Mouse (Mus musculus): ENCODE results near the gene Nhej1. TPM values are rescaled to one million over a fixed set of nuclear protein-coding genes. Genes with fewer than 3 reads are reported as not detected.

Nhej1 gene
- polyA plus RNA-seq, 1 experiment from 2014 or later = 12.1 TPM

GRCm38 (mm10) chr1:74936221-74936830 is 188.7 kb downstream of the Nhej1 start:
- H3K27ac ChIP-seq (ENCODE audit: low read depth, low read length) = no peak overlapping the region
- H3K36me3 ChIP-seq (ENCODE audit: control insufficient read depth, insufficient read depth, low read length) = no peaks in the 10 kb centered on the region
- no peaks in the 10 kb centered on the region for H3K9me3 ChIP-seq (ENCODE audit: control insufficient read depth, low read length)
- ATAC-seq (ENCODE audit: insufficient read depth, low FRiP score, low TSS enrichment) (no peak), DNase-seq (ENCODE audit: low spot score) (no peak)
- H3K4me3 ChIP-seq (ENCODE audit: low read depth, low read length) = no peak overlapping the region
- no peak overlapping the region for H3K9ac ChIP-seq (ENCODE audit: low read length)
- peaks cover 6% of the 10 kb centered on the region; the same call in 1 of the 2 replicates for H3K27me3 ChIP-seq (ENCODE audit: control insufficient read depth, insufficient read depth, low read length)
- H3K4me2 ChIP-seq (ENCODE audit: low read depth) = no peak overlapping the region
- H3K4me1 ChIP-seq (ENCODE audit: control insufficient read depth, insufficient read depth, low read length) = no peaks in the 10 kb centered on the region
- WGBS = 50% methylated on average over 12 of the region's 12 CpGs

- H3K36me3 ChIP-seq (ENCODE audit: control insufficient read depth, insufficient read depth, low read length) = no peaks in the 10 kb centered on the region
- DNase-seq (ENCODE audit: low spot score) = peak; percentile 76
- WGBS = 1% methylated on average over 18 of the region's 18 CpGs
- no peak within 1 kb of the TSS for H3K9ac ChIP-seq (ENCODE audit: low read length)
- no peaks in the 10 kb centered on the region for H3K4me1 ChIP-seq (ENCODE audit: control insufficient read depth, insufficient read depth, low read length)
- H3K9me3 ChIP-seq (ENCODE audit: control insufficient read depth, low read length) = no peaks in the 10 kb centered on the region
- no peak within 1 kb of the TSS for H3K27ac ChIP-seq (ENCODE audit: low read depth, low read length)
- no peak within 1 kb of the TSS for H3K4me3 ChIP-seq (ENCODE audit: low read depth, low read length)
- peak within 1 kb of the TSS; percentile 23 for H3K4me2 ChIP-seq (ENCODE audit: low read depth)
- peaks cover 6% of the 10 kb centered on the region; the same call in 1 of the 2 replicates for H3K27me3 ChIP-seq (ENCODE audit: control insufficient read depth, insufficient read depth, low read length)
- ATAC-seq (ENCODE audit: insufficient read depth, low FRiP score, low TSS enrichment) = no peak
Measured at GRCm38 (mm10) chr1:74935402-74935801, 189.6 kb downstream of the Nhej1 start, which contains the start of gene Cfap65. Gene Cfap65 (minus strand): TSS chr1:74935599.

- DNase-seq (ENCODE audit: low spot score) (no peak), ATAC-seq (ENCODE audit: insufficient read depth, low FRiP score, low TSS enrichment) (no peak)
- 76% methylated on average over 9 of the region's 9 CpGs for WGBS
Measured at GRCm38 (mm10) chr1:74927621-74928296, 197.2 kb downstream of the Nhej1 start.

GRCm38 (mm10) chr1:74926721-74927120 is 198.3 kb downstream of the Nhej1 start:
- DNase-seq (ENCODE audit: low spot score) = peak; percentile 58
- 35% methylated on average over 6 of the region's 6 CpGs for WGBS
- H3K27ac ChIP-seq (ENCODE audit: low read depth, low read length) = no peak overlapping the region
- H3K4me1 ChIP-seq (ENCODE audit: control insufficient read depth, insufficient read depth, low read length) = no peaks in the 10 kb centered on the region
- H3K36me3 ChIP-seq (ENCODE audit: control insufficient read depth, insufficient read depth, low read length) = no peaks in the 10 kb centered on the region
- no peak overlapping the region for H3K9ac ChIP-seq (ENCODE audit: low read length)
- H3K9me3 ChIP-seq (ENCODE audit: control insufficient read depth, low read length) = no peaks in the 10 kb centered on the region
- no peaks in the 10 kb centered on the region; the same call in 1 of the 2 replicates for H3K27me3 ChIP-seq (ENCODE audit: control insufficient read depth, insufficient read depth, low read length)
- ATAC-seq (ENCODE audit: insufficient read depth, low FRiP score, low TSS enrichment) = no peak
- no peak overlapping the region for H3K4me2 ChIP-seq (ENCODE audit: low read depth)
- no peak overlapping the region for H3K4me3 ChIP-seq (ENCODE audit: low read depth, low read length)

More at GRCm38 (mm10) chr1:74927621-74928296, 197.2 kb downstream of the Nhej1 start:
- H3K27me3 ChIP-seq (ENCODE audit: control insufficient read depth, insufficient read depth, low read length) = no peaks in the 10 kb centered on the region; the same call in 1 of the 2 replicates
- no peaks in the 10 kb centered on the region for H3K36me3 ChIP-seq (ENCODE audit: control insufficient read depth, insufficient read depth, low read length)
- no peaks in the 10 kb centered on the region for H3K9me3 ChIP-seq (ENCODE audit: control insufficient read depth, low read length)
- H3K9ac ChIP-seq (ENCODE audit: low read length) = no peak overlapping the region
- no peaks in the 10 kb centered on the region for H3K4me1 ChIP-seq (ENCODE audit: control insufficient read depth, insufficient read depth, low read length)
- H3K4me2 ChIP-seq (ENCODE audit: low read depth) = no peak overlapping the region
- H3K4me3 ChIP-seq (ENCODE audit: low read depth, low read length) = no peak overlapping the region
- no peak overlapping the region for H3K27ac ChIP-seq (ENCODE audit: low read depth, low read length)

GRCm38 (mm10) chr1:74924464-74924863 is 200.5 kb downstream of the Nhej1 start:
- Histone ChIP-seq H3K27ac (ENCODE audit: low read depth, low read length) (no peak overlapping the region), H3K36me3 (ENCODE audit: control insufficient read depth, insufficient read depth, low read length) (no peaks in the 10 kb centered on the region), H3K27me3 (ENCODE audit: control insufficient read depth, insufficient read depth, low read length) (no peaks in the 10 kb centered on the region; the same call in 1 of the 2 replicates), H3K9ac (ENCODE audit: low read length) (no peak overlapping the region), H3K4me1 (ENCODE audit: control insufficient read depth, insufficient read depth, low read length) (no peaks in the 10 kb centered on the region), H3K4me2 (ENCODE audit: low read depth) (no peak overlapping the region), H3K4me3 (ENCODE audit: low read depth, low read length) (no peak overlapping the region), H3K9me3 (ENCODE audit: control insufficient read depth, low read length) (no peaks in the 10 kb centered on the region)
- WGBS = 62% methylated on average over 4 of the region's 4 CpGs
- ATAC-seq (ENCODE audit: insufficient read depth, low FRiP score, low TSS enrichment) (no peak), DNase-seq (ENCODE audit: low spot score) (no peak)

Other genes starting within 250 kb of the Nhej1 start
- 0.20 TPM in 1 of 2 replicates, not detected in the other for gene Fev, start 239.8 kb downstream of the Nhej1 start, polyA plus RNA-seq (2014; fragmentation: Nextera tagmentation; extraction: Ambion mirVana)
- not detected in 2 replicates for gene Cryba2, start 232.1 kb downstream of the Nhej1 start, polyA plus RNA-seq (2014; fragmentation: Nextera tagmentation; extraction: Ambion mirVana)
- gene Cfap65, start 189.6 kb downstream of the Nhej1 start, polyA plus RNA-seq (2014; fragmentation: Nextera tagmentation; extraction: Ambion mirVana) = 0.08 TPM in 1 of 2 replicates, not detected in the other
- not detected in 2 replicates for gene Ihh, start 173.5 kb downstream of the Nhej1 start, polyA plus RNA-seq (2014; fragmentation: Nextera tagmentation; extraction: Ambion mirVana)
- gene Slc23a3, start 8.7 kb upstream of the Nhej1 start, polyA plus RNA-seq (2014; fragmentation: Nextera tagmentation; extraction: Ambion mirVana) = not detected in 2 replicates
- gene Cnppd1, start 17.5 kb upstream of the Nhej1 start, polyA plus RNA-seq (2014; fragmentation: Nextera tagmentation; extraction: Ambion mirVana) = 53.5 and 58.4 TPM in 2 replicates
- 57.1 and 70.0 TPM in 2 replicates for gene Retreg2, start 17.6 kb upstream of the Nhej1 start, polyA plus RNA-seq (2014; fragmentation: Nextera tagmentation; extraction: Ambion mirVana)
- 31.7 and 38.3 TPM in 2 replicates for gene Zfand2b, start 43.4 kb upstream of the Nhej1 start, polyA plus RNA-seq (2014; fragmentation: Nextera tagmentation; extraction: Ambion mirVana)
- 30.4 and 30.6 TPM in 2 replicates for gene Abcb6, start 55.2 kb upstream of the Nhej1 start, polyA plus RNA-seq (2014; fragmentation: Nextera tagmentation; extraction: Ambion mirVana)
- 14.9 and 18.2 TPM in 2 replicates for gene Ankzf1, start 67.0 kb upstream of the Nhej1 start, polyA plus RNA-seq (2014; fragmentation: Nextera tagmentation; extraction: Ambion mirVana)
- 21.8 and 27.0 TPM in 2 replicates for gene Atg9a, start 67.0 kb upstream of the Nhej1 start, polyA plus RNA-seq (2014; fragmentation: Nextera tagmentation; extraction: Ambion mirVana)
- gene Glb1l, start 85.6 kb upstream of the Nhej1 start, polyA plus RNA-seq (2014; fragmentation: Nextera tagmentation; extraction: Ambion mirVana) = 14.7 and 15.0 TPM in 2 replicates
- 114 and 131 TPM in 2 replicates for gene Stk16, start 85.6 kb upstream of the Nhej1 start, polyA plus RNA-seq (2014; fragmentation: Nextera tagmentation; extraction: Ambion mirVana)
- gene Tuba4a, start 94.7 kb upstream of the Nhej1 start, polyA plus RNA-seq (2014; fragmentation: Nextera tagmentation; extraction: Ambion mirVana) = 17.6 and 18.0 TPM in 2 replicates
- not detected in 2 replicates for gene A630095N17Rik, start 106.9 kb upstream of the Nhej1 start, polyA plus RNA-seq (2014; fragmentation: Nextera tagmentation; extraction: Ambion mirVana)
- 20.5 and 21.9 TPM in 2 replicates for gene Dnajb2, start 111.2 kb upstream of the Nhej1 start, polyA plus RNA-seq (2014; fragmentation: Nextera tagmentation; extraction: Ambion mirVana)
- gene Ptprn, start 139.3 kb upstream of the Nhej1 start, polyA plus RNA-seq (2014; fragmentation: Nextera tagmentation; extraction: Ambion mirVana) = 4.4 and 6.0 TPM in 2 replicates
- 30.9 and 35.0 TPM in 2 replicates for gene Resp18, start 153.2 kb upstream of the Nhej1 start, polyA plus RNA-seq (2014; fragmentation: Nextera tagmentation; extraction: Ambion mirVana)
- 180 and 182 TPM in 2 replicates for gene Dnpep, start 192.8 kb upstream of the Nhej1 start, polyA plus RNA-seq (2014; fragmentation: Nextera tagmentation; extraction: Ambion mirVana)
- gene Des, start 235.1 kb upstream of the Nhej1 start, polyA plus RNA-seq (2014; fragmentation: Nextera tagmentation; extraction: Ambion mirVana) = 15.8 and 18.0 TPM in 2 replicates

Data from neural tube, embryonic 11.5 days (tissue).